Mouse (Mus musculus): ENCODE data around the gene Gm28230.

- no peak for TF ChIP-seq CTCF (IDR thresholded peaks at IDR 0.05; ENCODE audit: low read depth)
- no peak for TF ChIP-seq EP300 (IDR thresholded peaks at IDR 0.05; ENCODE audit: low read depth)
Measured at GRCm38 (mm10) chr2:74679596-74679971, 46.9 kb upstream of the Gm28230 start.
